Mouse (Mus musculus) liver, embryonic 11.5 days (tissue): Measurements from ENCODE around the gene Stx5a. TPM values are rescaled to one million over a fixed set of nuclear protein-coding genes. Genes with fewer than 3 reads are reported as not detected.
A peak's percentile ranks its signal among the peaks of the same experiment; 100 is the strongest.

Experiments used
- ATAC-seq: fragments of 200-750 bp; cut with Nextera tagmentation; replicated peaks from 2 replicates; pipeline ENCODE4 v1.8.0; 2017; ENCODE audit warnings: moderate number of reproducible peaks, mild to moderate bottlenecking, moderate TSS enrichment, moderate library complexity; ENCODE audit not compliant: low FRiP score
- DNase-seq: peaks from one replicate; pipeline ENCODE4 v3.0.0-alpha.2; 2017; ENCODE audit warnings: low spot score
- H3K27ac ChIP-seq: fragments of 300-500 bp; sonication (generic); 2 replicates; pipeline ENCODE4 v1.5.1; 2014; ENCODE audit warnings: mild to moderate bottlenecking, low read depth, low read length, control low read depth
- H3K27me3 ChIP-seq: fragments of 300-500 bp; sonication (generic); replicated peaks from 2 replicates; pipeline ENCODE4 v1.6.1; 2014; ENCODE audit warnings: low read length, mixed read lengths; ENCODE audit not compliant: control insufficient read depth, insufficient read depth
- H3K36me3 ChIP-seq: fragments of 300-500 bp; sonication (generic); 2 replicates; pipeline ENCODE4 v1.6.1; 2014; ENCODE audit warnings: mild to moderate bottlenecking, low read length, moderate library complexity, mixed read lengths; ENCODE audit not compliant: control insufficient read depth, insufficient read depth
- H3K4me1 ChIP-seq: fragments of 300-500 bp; sonication (generic); replicated peaks from 2 replicates; pipeline ENCODE4 v1.6.1; 2014; ENCODE audit warnings: low read length, mixed read lengths; ENCODE audit not compliant: control insufficient read depth, insufficient read depth
- H3K4me2 ChIP-seq: fragments of 300-500 bp; sonication (generic); 2 replicates; pipeline ENCODE4 v1.6.1; 2014; ENCODE audit warnings: mild to moderate bottlenecking, control low read depth, moderate library complexity
- H3K4me3 ChIP-seq: fragments of 300-500 bp; sonication (generic); 2 replicates; pipeline ENCODE4 v1.5.1; 2014; ENCODE audit warnings: low read depth, low read length, control low read depth
- H3K9ac ChIP-seq: fragments of 300-500 bp; sonication (generic); 2 replicates; pipeline ENCODE4 v1.6.1; 2014; ENCODE audit warnings: low read depth, low read length, control low read depth
- H3K9me3 ChIP-seq: fragments of 300-500 bp; sonication (generic); 2 replicates; pipeline ENCODE4 v1.6.1; 2016; ENCODE audit warnings: low read length, inconsistent platforms, mixed read lengths; ENCODE audit not compliant: control insufficient read depth
- WGBS: fragments of 180-500 bp; shearing (Covaris S2); extraction: QIAGEN DNeasy Blood & Tissue Kit; methylation state at CpG from one replicate; pipeline ENCODE4 v1.1.7; 2014; 5-methylcytosine and 5-hydroxymethylcytosine counted together
- polyA plus RNA-seq: library from polyadenylated mRNA; unstranded; fragments of >200 nt; fragmentation: Nextera tagmentation; extraction: Ambion mirVana; gene quantifications from 2 replicates; pipeline ENCODE4 v1.2.1, GENCODE M21; 2014

Gene Stx5a
- polyA plus RNA-seq, 1 experiment from 2014 or later, result 73.1 TPM

GRCm38 (mm10) chr19:8706132-8706667 is 35.0 kb upstream of the Stx5a start:
- peak; percentile 23 for ATAC-seq
- H3K36me3 ChIP-seq, result peaks cover 38% of the 10 kb centered on the region

GRCm38 (mm10) chr19:8706930-8707329 is 34.3 kb upstream of the Stx5a start:
- Histone ChIP-seq H3K27me3 (no peaks in the 10 kb centered on the region), H3K9ac (no peak overlapping the region), H3K4me2 (no peak overlapping the region; the same call in 1 of the 2 replicates), H3K9me3 (no peaks in the 10 kb centered on the region), H3K4me1 (peaks cover 31% of the 10 kb centered on the region; the same call in 1 of the 2 replicates), H3K27ac (peak overlapping the region; percentile 53; the same call in 1 of the 2 replicates), H3K4me3 (no peak overlapping the region), H3K36me3 (peaks cover 43% of the 10 kb centered on the region)
- peak; percentile 63 for ATAC-seq
- 88% methylated on average over 7 of the region's 7 CpGs for WGBS
- DNase-seq, result no peak

More at GRCm38 (mm10) chr19:8706132-8706667, 35.0 kb upstream of the Stx5a start:
- DNase-seq, result no peak
- Histone ChIP-seq H3K4me2 (no peak overlapping the region), H3K9ac (no peak overlapping the region), H3K27ac (peak overlapping the region; percentile 53; the same call in 1 of the 2 replicates), H3K4me1 (peaks cover 27% of the 10 kb centered on the region; the same call in 1 of the 2 replicates), H3K9me3 (no peaks in the 10 kb centered on the region), H3K4me3 (no peak overlapping the region), H3K27me3 (no peaks in the 10 kb centered on the region)
- 77% methylated on average over 7 of the region's 7 CpGs for WGBS

GRCm38 (mm10) chr19:8708954-8709353 is 32.3 kb upstream of the Stx5a start:
- Histone ChIP-seq H3K9me3 (no peaks in the 10 kb centered on the region), H3K4me3 (no peak overlapping the region), H3K4me1 (peaks cover 31% of the 10 kb centered on the region; the same call in 1 of the 2 replicates), H3K4me2 (0 out of 2 replicates have a peak overlapping the region, but pooled peaks have one; percentile 3), H3K27me3 (no peaks in the 10 kb centered on the region), H3K36me3 (peaks cover 43% of the 10 kb centered on the region), H3K9ac (no peak overlapping the region), H3K27ac (no peak overlapping the region)
- 89% methylated on average over 8 of the region's 8 CpGs for WGBS
- DNase-seq, result no peak
- ATAC-seq, result no peak

- H3K9me3 ChIP-seq, result no peaks in the 10 kb centered on the region
- H3K9ac ChIP-seq, result no peak overlapping the region
- peaks cover 40% of the 10 kb centered on the region for H3K4me1 ChIP-seq
- no peaks in the 10 kb centered on the region for H3K27me3 ChIP-seq
- H3K36me3 ChIP-seq, result peaks cover 43% of the 10 kb centered on the region
- 97% methylated on average over 2 of the region's 2 CpGs for WGBS
- DNase-seq (no peak), ATAC-seq (no peak)
- H3K4me3 ChIP-seq, result no peak overlapping the region
- peak overlapping the region; percentile 82 for H3K4me2 ChIP-seq
- no peak overlapping the region for H3K27ac ChIP-seq
Observed at GRCm38 (mm10) chr19:8710057-8710456, 31.2 kb upstream of the Stx5a start.

- 81% methylated on average over 4 of the region's 4 CpGs for WGBS
- no peaks in the 10 kb centered on the region for H3K9me3 ChIP-seq
- H3K27me3 ChIP-seq, result no peaks in the 10 kb centered on the region
- peaks cover 54% of the 10 kb centered on the region for H3K4me1 ChIP-seq
- H3K9ac ChIP-seq, result peak overlapping the region; percentile 98
- H3K4me3 ChIP-seq, result peak overlapping the region; percentile 87
- DNase-seq (no peak), ATAC-seq (no peak)
- peak overlapping the region; percentile 82 for H3K4me2 ChIP-seq
- peaks cover 43% of the 10 kb centered on the region for H3K36me3 ChIP-seq
- no peak overlapping the region for H3K27ac ChIP-seq
Observed at GRCm38 (mm10) chr19:8711506-8711905, 29.7 kb upstream of the Stx5a start.

- DNase-seq (no peak), ATAC-seq (no peak)
- H3K4me2 ChIP-seq, result peak overlapping the region; percentile 82
- H3K36me3 ChIP-seq, result peaks cover 38% of the 10 kb centered on the region
- H3K27me3 ChIP-seq, result no peaks in the 10 kb centered on the region
- peak overlapping the region; percentile 87 for H3K4me3 ChIP-seq
- WGBS, result 37% methylated on average over 10 of the region's 10 CpGs
- peaks cover 52% of the 10 kb centered on the region for H3K4me1 ChIP-seq
- peak overlapping the region; percentile 98 for H3K9ac ChIP-seq
- H3K27ac ChIP-seq, result peak overlapping the region; percentile 90
- no peaks in the 10 kb centered on the region for H3K9me3 ChIP-seq
Observed at GRCm38 (mm10) chr19:8711949-8712869, 29.0 kb upstream of the Stx5a start.

GRCm38 (mm10) chr19:8712870-8713305 is 28.3 kb upstream of the Stx5a start:
- Histone ChIP-seq H3K9me3 (no peaks in the 10 kb centered on the region), H3K27me3 (no peaks in the 10 kb centered on the region), H3K27ac (peak overlapping the region; percentile 90), H3K36me3 (peaks cover 33% of the 10 kb centered on the region), H3K9ac (peak overlapping the region; percentile 98), H3K4me3 (peak overlapping the region; percentile 87), H3K4me2 (peak overlapping the region; percentile 82), H3K4me1 (peaks cover 48% of the 10 kb centered on the region)
- ATAC-seq (peak; percentile 38), DNase-seq (peak; percentile 85)
- 0% methylated on average over 13 of the region's 13 CpGs for WGBS

GRCm38 (mm10) chr19:8713306-8713996 is 27.8 kb upstream of the Stx5a start:
- Histone ChIP-seq H3K27ac (peak overlapping the region; percentile 90), H3K9ac (peak overlapping the region; percentile 98), H3K9me3 (no peaks in the 10 kb centered on the region), H3K27me3 (no peaks in the 10 kb centered on the region), H3K4me1 (peaks cover 48% of the 10 kb centered on the region), H3K4me3 (peak overlapping the region; percentile 87), H3K4me2 (peak overlapping the region; percentile 82), H3K36me3 (peaks cover 27% of the 10 kb centered on the region)
- WGBS, result under 1% methylated on average over 51 of the region's 51 CpGs
- DNase-seq (peak; percentile 88), ATAC-seq (peak; percentile 84)
